Mouse (Mus musculus) liver, adult 2 months (tissue): ENCODE measurements at regions not wholly inside any gene's neighbourhood (a gene's known extent, or its start where the extent isn't known, plus 50 kb on each side); places are given as distances from the start of the nearest gene placed in this dataset.

Experiments used
- DNase-seq: peaks from one replicate; pipeline ENCODE4 v3.0.0-alpha.2; 2011; ENCODE audit warnings: low read depth, low spot score; ENCODE audit errors: extremely low read depth
- H3K27ac ChIP-seq: fragments of 200-500 bp; replicated peaks from 2 replicates; pipeline ENCODE4 v1.5.1; 2012; ENCODE audit warnings: low read depth, mild to moderate bottlenecking, control low read depth, inconsistent platforms, low read length; ENCODE audit not compliant: insufficient read depth
- H3K27me3 ChIP-seq: fragments of 200-500 bp; 2 replicates; pipeline ENCODE4 v1.6.1; 2012; ENCODE audit warnings: mild to moderate bottlenecking, moderate library complexity, low read length, inconsistent platforms; ENCODE audit not compliant: control insufficient read depth, insufficient read depth
- H3K36me3 ChIP-seq: fragments of 200-500 bp; 2 replicates; pipeline ENCODE4 v1.6.1; 2012; ENCODE audit warnings: low read length, inconsistent platforms; ENCODE audit not compliant: control insufficient read depth, insufficient read depth
- H3K4me1 ChIP-seq: fragments of 200-500 bp; 2 replicates; pipeline ENCODE4 v1.6.1; 2011; ENCODE audit warnings: low read length; ENCODE audit not compliant: control insufficient read depth, insufficient read depth
- H3K4me3 ChIP-seq: fragments of 200-500 bp; 2 replicates; pipeline ENCODE4 v1.5.1; 2011; ENCODE audit warnings: low read depth, mild to moderate bottlenecking, control low read depth, low read length, moderate library complexity; ENCODE audit not compliant: insufficient read depth
- H3K79me2 ChIP-seq: fragments of 200-500 bp; 2 replicates; pipeline ENCODE4 v1.6.1; 2012; ENCODE audit warnings: inconsistent platforms, mild to moderate bottlenecking, low read length, moderate library complexity; ENCODE audit not compliant: control insufficient read depth, insufficient read depth
- H3K9ac ChIP-seq: fragments of 200-500 bp; 2 replicates; pipeline ENCODE4 v1.6.1; 2012; ENCODE audit warnings: low read depth, mild to moderate bottlenecking, control low read depth, inconsistent platforms, low read length
- CTCF ChIP-seq: fragments of 200-500 bp; IDR thresholded peaks from 2 replicates; pipeline ENCODE4 v1.5.1; 2011; ENCODE audit warnings: low read depth, low read length, control low read depth
- POLR2A ChIP-seq: fragments of 200-500 bp; IDR thresholded peaks from 2 replicates; pipeline ENCODE4 v1.6.1; 2011; ENCODE audit warnings: low read length, control low read depth; ENCODE audit not compliant: insufficient read depth; ENCODE audit errors: extremely low read depth
- WGBS: fragments of 180-500 bp; shearing (Covaris S2); methylation state at CpG from one replicate; pipeline ENCODE4 v1.1.7; 2018; 5-methylcytosine and 5-hydroxymethylcytosine counted together

GRCm38 (mm10) chr4:29331747-29332146, 518.8 kb downstream of the Epha7 start:
- no peaks in the 10 kb centered on the region for H3K4me1 ChIP-seq
- H3K79me2 ChIP-seq: no peaks in the 10 kb centered on the region
- no peak overlapping the region for H3K27ac ChIP-seq
- no peak for TF ChIP-seq POLR2A
- no peak for TF ChIP-seq CTCF
- no peak for DNase-seq
- WGBS: 68% methylated on average over 2 of the region's 2 CpGs
- H3K4me3 ChIP-seq: no peak overlapping the region
- no peaks in the 10 kb centered on the region for H3K36me3 ChIP-seq
- no peak overlapping the region for H3K9ac ChIP-seq
- no peaks in the 10 kb centered on the region for H3K27me3 ChIP-seq

- WGBS: 88% methylated on average over 10 of the region's 10 CpGs
- no peaks in the 10 kb centered on the region for H3K4me1 ChIP-seq
- no peak overlapping the region for H3K9ac ChIP-seq
- H3K36me3 ChIP-seq: no peaks in the 10 kb centered on the region
- no peaks in the 10 kb centered on the region for H3K79me2 ChIP-seq
- no peak for DNase-seq
- H3K27ac ChIP-seq: no peak overlapping the region
- no peaks in the 10 kb centered on the region for H3K27me3 ChIP-seq
- TF ChIP-seq CTCF: no peak
- no peak for TF ChIP-seq POLR2A
- no peak overlapping the region for H3K4me3 ChIP-seq
These were observed 524.3 kb downstream of the Epha7 start for GRCm38 (mm10) chr4:29337245-29337644.

- no peaks in the 10 kb centered on the region for H3K4me1 ChIP-seq
- no peaks in the 10 kb centered on the region for H3K79me2 ChIP-seq
- H3K4me3 ChIP-seq: no peak overlapping the region
- H3K9ac ChIP-seq: no peak overlapping the region
- no peaks in the 10 kb centered on the region for H3K36me3 ChIP-seq
- TF ChIP-seq CTCF (no peak), POLR2A (no peak)
- WGBS: 50% methylated on average over 1 of the region's 1 CpGs
- no peaks in the 10 kb centered on the region for H3K27me3 ChIP-seq
- H3K27ac ChIP-seq: no peak overlapping the region
- no peak for DNase-seq
These were observed 549.3 kb downstream of the Epha7 start for GRCm38 (mm10) chr4:29362191-29362590.

GRCm38 (mm10) chr4:29389282-29389681, 576.4 kb downstream of the Epha7 start:
- DNase-seq: no peak
- WGBS: 60% methylated on average over 1 of the region's 1 CpGs
- H3K9ac ChIP-seq: no peak overlapping the region
- H3K79me2 ChIP-seq: no peaks in the 10 kb centered on the region
- no peak overlapping the region for H3K4me3 ChIP-seq
- H3K36me3 ChIP-seq: no peaks in the 10 kb centered on the region
- TF ChIP-seq CTCF (no peak), POLR2A (no peak)
- no peaks in the 10 kb centered on the region for H3K27me3 ChIP-seq
- H3K4me1 ChIP-seq: no peaks in the 10 kb centered on the region
- H3K27ac ChIP-seq: no peak overlapping the region

- TF ChIP-seq POLR2A (no peak), CTCF (no peak)
- Histone ChIP-seq H3K79me2 (no peaks in the 10 kb centered on the region), H3K27ac (no peak overlapping the region), H3K4me1 (no peaks in the 10 kb centered on the region), H3K36me3 (no peaks in the 10 kb centered on the region), H3K9ac (no peak overlapping the region), H3K27me3 (no peaks in the 10 kb centered on the region), H3K4me3 (no peak overlapping the region)
- 69% methylated on average over 2 of the region's 2 CpGs for WGBS
- DNase-seq: no peak
These were observed 577.4 kb downstream of the Epha7 start for GRCm38 (mm10) chr4:29390333-29390732.

GRCm38 (mm10) chr4:29402143-29402542, 589.2 kb downstream of the Epha7 start:
- DNase-seq: no peak
- Histone ChIP-seq H3K27ac (no peak overlapping the region), H3K9ac (no peak overlapping the region), H3K4me1 (no peaks in the 10 kb centered on the region), H3K4me3 (no peak overlapping the region), H3K79me2 (no peaks in the 10 kb centered on the region), H3K36me3 (no peaks in the 10 kb centered on the region), H3K27me3 (no peaks in the 10 kb centered on the region)
- WGBS: 91% methylated on average over 3 of the region's 3 CpGs
- TF ChIP-seq CTCF (no peak), POLR2A (no peak)
